Mouse (Mus musculus) hematopoietic stem cell, adult 5-6 weeks (primary cell): ENCODE measurements around the gene Eif5a. TPM values are rescaled to one million over a fixed set of nuclear protein-coding genes. Genes with fewer than 3 reads are reported as not detected.

Experiments
- ATAC-seq, 2 experiments: fragments of 125-278 bp in 1 of 2; replicated peaks in 1 of 2; 2 replicates each; pipeline ENCODE4 v1.8.0; 2016 to 2017; ENCODE audit warnings: inconsistent platforms in 2 of 2, mild to moderate bottlenecking in 2 of 2, moderate number of reproducible peaks in 2 of 2, low read depth in 1 of 2, moderate TSS enrichment in 1 of 2; ENCODE audit not compliant: low FRiP score in 2 of 2, poor library complexity in 2 of 2, severe bottlenecking in 2 of 2, insufficient read depth in 1 of 2, low TSS enrichment in 1 of 2
- total RNA-seq: library from RNA; stranded (forward); fragments of 172-1452, 232-1000 nt; gene quantifications from 2 replicates; pipeline ENCODE4 v1.2.3, GENCODE M21; 2017

Eif5a gene
- total RNA-seq, 1 experiment from 2014 or later = 938 TPM

DNA sequence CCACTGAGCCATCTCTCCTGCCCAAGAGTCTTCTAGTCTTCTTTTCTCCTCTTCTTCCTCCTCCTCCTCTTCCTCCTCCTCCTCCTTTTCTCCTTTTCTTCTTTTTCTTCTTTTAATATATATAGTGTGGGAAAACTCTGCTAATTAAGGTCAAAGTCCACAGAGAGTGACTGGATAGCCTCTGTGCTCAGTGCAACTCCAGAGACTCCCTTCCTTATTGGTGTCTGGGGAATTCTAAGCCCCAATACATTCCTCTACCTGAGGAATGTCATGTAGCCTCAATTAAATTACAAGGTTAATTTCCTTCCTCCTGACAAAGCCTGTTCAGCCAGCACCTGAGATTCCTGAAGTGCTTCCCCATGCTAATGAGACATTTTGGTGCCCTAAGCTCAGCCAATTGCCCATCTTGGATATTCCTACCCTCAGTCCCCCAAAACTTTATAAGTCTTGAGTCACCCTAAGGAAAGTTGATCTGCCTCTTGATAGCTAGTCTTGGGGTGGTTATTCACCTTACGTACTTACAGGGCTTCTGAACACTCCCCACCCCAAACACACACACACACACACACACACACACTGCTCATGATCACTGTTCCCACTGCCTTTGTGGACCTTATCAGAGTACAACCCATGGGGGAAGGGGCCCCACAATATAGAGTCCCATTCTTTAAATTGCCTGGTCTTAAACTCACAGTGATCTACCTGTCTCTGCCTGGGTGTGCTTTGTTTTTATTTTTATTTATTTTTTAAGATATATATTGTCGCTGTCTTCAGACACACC lies 51.3 kb downstream of the Eif5a start:
- ATAC-seq = no peak; a peak in 1 of 4 replicates

DNA sequence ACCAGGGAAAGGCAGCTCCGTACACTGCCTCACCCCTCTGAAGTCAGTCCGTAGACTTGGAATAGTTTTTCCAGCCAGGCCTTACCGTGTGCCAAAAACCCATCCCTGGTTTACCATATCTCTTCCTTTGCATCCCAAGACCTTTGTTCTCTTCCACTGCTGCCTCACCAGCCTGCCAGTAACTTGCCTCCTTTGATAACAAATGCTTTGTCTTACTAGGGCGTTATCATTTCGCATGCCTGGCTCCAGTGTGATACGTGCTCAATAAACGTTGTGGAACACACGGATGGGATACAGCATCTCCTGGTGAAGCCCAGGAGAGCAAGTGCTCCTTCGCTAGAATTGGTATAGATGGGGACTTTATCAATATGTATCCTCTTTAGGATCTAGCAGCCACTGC lies 54.4 kb downstream of the Eif5a start:
- no peak for ATAC-seq

Other genes with a start within 250 kb of the Eif5a start
- gene Eif4a1, start 249.5 kb downstream of the Eif5a start, total RNA-seq = 838 and 888 TPM in 2 replicates
- 99.1 and 105 TPM in 2 replicates for gene Senp3, start 239.9 kb downstream of the Eif5a start, total RNA-seq
- 13.9 and 15.9 TPM in 2 replicates for gene Tnfsf13, start 236.2 kb downstream of the Eif5a start, total RNA-seq
- gene Tnfsf12, start 226.1 kb downstream of the Eif5a start, total RNA-seq = 1.4 and 3.3 TPM in 2 replicates
- 1.5 and 2.9 TPM in 2 replicates for gene Tnfsfm13, start 225.9 kb downstream of the Eif5a start, total RNA-seq
- gene Polr2a, start 163.3 kb downstream of the Eif5a start, total RNA-seq = 11.3 and 55.7 TPM in 2 replicates
- gene Slc35g3, start 160.0 kb downstream of the Eif5a start, total RNA-seq = not detected in 2 replicates
- gene Zbtb4, start 156.0 kb downstream of the Eif5a start, total RNA-seq = 4.4 and 6.9 TPM in 2 replicates
- 11.4 and 21.2 TPM in 2 replicates for gene Chrnb1, start 126.0 kb downstream of the Eif5a start, total RNA-seq
- gene Fgf11, start 120.1 kb downstream of the Eif5a start, total RNA-seq = 3.9 and 5.4 TPM in 2 replicates
- gene Tmem102, start 116.3 kb downstream of the Eif5a start, total RNA-seq = 0.30 and 1.0 TPM in 2 replicates
- not detected in 2 replicates for gene Gm39566, start 106.7 kb downstream of the Eif5a start, total RNA-seq
- not detected in 2 replicates for gene Spem2, start 103.5 kb downstream of the Eif5a start, total RNA-seq
- gene Spem1, start 99.8 kb downstream of the Eif5a start, total RNA-seq = not detected in 2 replicates
- gene Nlgn2, start 84.2 kb downstream of the Eif5a start, total RNA-seq = 8.7 and 17.8 TPM in 2 replicates
- gene Tmem256, start 83.4 kb downstream of the Eif5a start, total RNA-seq = 130 and 149 TPM in 2 replicates
- 27.2 and 33.3 TPM in 2 replicates for gene Plscr3, start 75.6 kb downstream of the Eif5a start, total RNA-seq
- gene Tnk1, start 63.2 kb downstream of the Eif5a start, total RNA-seq = 0.50 and 4.4 TPM in 2 replicates
- gene Tmem95, start 43.9 kb downstream of the Eif5a start, total RNA-seq = not detected in 2 replicates
- gene Kctd11, start 40.6 kb downstream of the Eif5a start, total RNA-seq = 1.3 and 2.7 TPM in 2 replicates
- gene Acap1, start 26.4 kb downstream of the Eif5a start, total RNA-seq = 136 and 171 TPM in 2 replicates
- gene 2810408A11Rik, start 21.0 kb downstream of the Eif5a start, total RNA-seq = 12.1 and 33.3 TPM in 2 replicates
- 23.3 and 34.1 TPM in 2 replicates for gene Neurl4, start 20.9 kb downstream of the Eif5a start, total RNA-seq
- 37.0 and 64.9 TPM in 2 replicates for gene Gps2, start 8.1 kb downstream of the Eif5a start, total RNA-seq
- 0.60 TPM in 1 of 2 replicates, not detected in the other for gene Ybx2, start 13.8 kb upstream of the Eif5a start, total RNA-seq
- gene Slc2a4, start 26.2 kb upstream of the Eif5a start, total RNA-seq = not detected in 2 replicates
- 0.31 and 6.3 TPM in 2 replicates for gene Cldn7, start 42.8 kb upstream of the Eif5a start, total RNA-seq
- 17.3 and 21.4 TPM in 2 replicates for gene Ctdnep1, start 59.2 kb upstream of the Eif5a start, total RNA-seq
- gene Elp5, start 60.6 kb upstream of the Eif5a start, total RNA-seq = 48.6 and 59.9 TPM in 2 replicates
- 211 and 252 TPM in 2 replicates for gene Gabarap, start 69.2 kb upstream of the Eif5a start, total RNA-seq
- 44.2 and 45.3 TPM in 2 replicates for gene Phf23, start 73.8 kb upstream of the Eif5a start, total RNA-seq
- gene Dvl2, start 78.6 kb upstream of the Eif5a start, total RNA-seq = 22.6 and 35.9 TPM in 2 replicates
- 42.8 and 51.7 TPM in 2 replicates for gene Acadvl, start 93.5 kb upstream of the Eif5a start, total RNA-seq
- 9.3 and 10.0 TPM in 2 replicates for gene Dlg4, start 95.0 kb upstream of the Eif5a start, total RNA-seq
- 1.1 TPM in 1 of 2 replicates, not detected in the other for gene Asgr1, start 132.1 kb upstream of the Eif5a start, total RNA-seq
- 0.45 TPM in 1 of 2 replicates, not detected in the other for gene Asgr2, start 170.7 kb upstream of the Eif5a start, total RNA-seq
- gene Mgl2, start 208.4 kb upstream of the Eif5a start, total RNA-seq = 1.2 and 5.9 TPM in 2 replicates
- gene Clec10a, start 234.2 kb upstream of the Eif5a start, total RNA-seq = 9.9 and 14.6 TPM in 2 replicates